Mouse (Mus musculus) cerebellum, adult 11-12 months (tissue): ENCODE data around the gene Srprb.

Experiments
- DNase-seq: peaks from one replicate; pipeline ENCODE4 v3.0.0; 2022

Srprb gene

GRCm38 (mm10) chr9:103143881-103144280, 58.1 kb downstream of the Srprb start:
- no peak for DNase-seq

DNA sequence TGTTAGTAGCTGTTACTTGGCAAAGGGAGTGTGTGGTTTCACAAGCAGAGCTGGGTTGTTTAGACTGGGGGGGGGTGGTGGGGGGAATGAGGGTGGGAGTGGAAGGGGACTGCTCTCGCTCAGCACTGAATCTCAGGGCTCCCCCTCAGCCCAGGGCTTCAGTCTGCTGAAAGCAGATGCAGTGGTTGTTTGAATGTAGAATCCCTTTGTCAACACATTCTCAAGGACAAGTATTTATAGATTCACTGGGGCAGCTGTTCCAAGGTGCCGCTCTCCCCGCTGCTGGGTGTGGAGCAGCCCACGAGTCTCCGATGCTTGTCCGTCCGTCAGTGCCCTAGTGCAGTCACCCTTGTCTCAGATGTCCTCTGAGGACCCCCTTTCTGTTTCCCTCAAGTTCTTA, 60.7 kb downstream of the Srprb start:
- no peak for DNase-seq

GRCm38 (mm10) chr9:103140384-103140783, 61.6 kb downstream of the Srprb start:
- DNase-seq, result no peak

DNA sequence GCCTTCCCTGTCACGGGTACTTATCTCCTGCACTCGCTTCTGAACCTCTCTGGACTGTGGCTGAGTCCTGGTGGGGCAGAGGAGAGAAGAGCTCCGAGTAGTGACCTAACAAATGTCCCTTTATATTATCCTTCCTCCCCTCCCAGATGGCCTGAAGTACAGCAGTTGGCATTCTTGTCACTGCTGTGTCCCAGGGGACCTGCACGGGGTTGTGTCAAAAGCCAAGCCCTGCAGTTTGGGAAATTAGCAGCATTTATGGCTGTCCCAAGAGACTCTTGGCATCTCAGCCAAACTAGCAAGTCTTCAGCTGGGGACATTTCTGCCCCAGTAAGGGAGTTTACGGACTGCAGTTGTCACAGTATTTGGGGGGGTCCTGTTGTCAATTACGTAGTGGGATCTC, 62.5 kb downstream of the Srprb start:
- no peak for DNase-seq
